8 mouse cellular contexts compared by ENCODE assay signal in the genomic region with DNA sequence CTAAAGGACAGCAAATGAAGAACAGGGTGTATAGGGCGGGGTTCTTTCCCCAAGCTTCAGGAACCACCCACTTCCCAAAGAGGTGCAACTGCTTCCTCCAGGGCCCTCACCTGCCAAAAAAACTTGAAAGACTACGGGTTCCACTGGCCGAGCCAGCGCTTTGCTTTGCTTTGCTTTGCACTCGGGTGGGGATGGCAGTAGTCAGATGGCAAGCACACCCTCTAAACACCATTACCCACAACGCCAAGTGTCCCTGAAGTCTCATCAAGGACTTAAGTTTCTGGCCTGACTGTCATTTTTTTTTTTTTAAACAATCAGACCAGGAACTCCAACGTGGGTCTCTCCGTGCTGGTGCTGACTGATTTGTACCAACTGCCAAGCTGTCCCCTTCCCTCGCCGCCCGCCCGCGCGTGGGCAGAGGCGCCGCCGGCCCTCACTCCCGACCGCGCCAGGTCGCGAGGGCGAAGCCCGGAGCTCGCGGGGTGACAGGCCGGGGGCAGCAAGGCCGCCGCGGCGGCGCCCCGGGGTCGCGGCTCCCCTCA. TPM values are rescaled to one million over a fixed set of nuclear protein-coding genes. Genes with fewer than 3 reads are reported as not detected.
DNase-seq lines count a peak whose midpoint lies in the region; ATAC-seq lines count a peak whose summit lies in the region.

No protein-coding gene starts in this region.

- peaks cover 6% of the 10 kb centered on the region; the same call in 1 of the 2 replicates for H3K4me1 ChIP-seq in brown adipose tissue, adult 24 weeks (ENCODE audit: control insufficient read depth, insufficient read depth, insufficient read length, low read length)
- peaks cover 17% of the 10 kb centered on the region for H3K4me1 ChIP-seq in hindbrain, embryonic 14.5 days (replicated peaks; ENCODE audit: control insufficient read depth, insufficient read depth, low read length)
- H3K4me1 ChIP-seq in limb, embryonic 15.5 days: no peaks in the 10 kb centered on the region
- H3K4me1 ChIP-seq in midbrain, embryonic 15.5 days: peaks cover 16% of the 10 kb centered on the region

- H3K36me3 ChIP-seq in hindbrain, embryonic 14.5 days (replicated peaks; ENCODE audit: control insufficient read depth, insufficient read depth): no peaks in the 10 kb centered on the region
- no peaks in the 10 kb centered on the region for H3K36me3 ChIP-seq in limb, embryonic 15.5 days
- H3K36me3 ChIP-seq in midbrain, embryonic 15.5 days (replicated peaks): no peaks in the 10 kb centered on the region

- DNase-seq in ovary, postnatal 14 days (ENCODE audit: low spot score): peak; percentile 15
- no peak for DNase-seq in ovary, postnatal 10 days (ENCODE audit: low spot score)
- DNase-seq in gastrocnemius, adult 18-20 months (ENCODE audit: low spot score): peak; percentile 49
- DNase-seq in hindbrain, embryonic 14.5 days (ENCODE audit: low spot score): no peak
- peak; percentile 31 for DNase-seq in thymus, postnatal 0 days (ENCODE audit: low spot score)

- H3K27me3 ChIP-seq in hindbrain, embryonic 14.5 days (ENCODE audit: control insufficient read depth, insufficient read depth, low read length): no peaks in the 10 kb centered on the region
- no peaks in the 10 kb centered on the region for H3K27me3 ChIP-seq in limb, embryonic 15.5 days
- no peaks in the 10 kb centered on the region for H3K27me3 ChIP-seq in midbrain, embryonic 15.5 days (replicated peaks)

- peak overlapping the region; percentile 82 for H3K4me2 ChIP-seq in hindbrain, embryonic 14.5 days (replicated peaks)
- peak overlapping the region; percentile 55 for H3K4me2 ChIP-seq in limb, embryonic 15.5 days
- peak overlapping the region; percentile 78 for H3K4me2 ChIP-seq in midbrain, embryonic 15.5 days

- peak overlapping the region; percentile 83 for H3K9ac ChIP-seq in hindbrain, embryonic 14.5 days
- H3K9ac ChIP-seq in limb, embryonic 15.5 days: peak overlapping the region; percentile 88
- peak overlapping the region; percentile 93 for H3K9ac ChIP-seq in midbrain, embryonic 15.5 days

- peak overlapping the region; percentile 94 for H3K27ac ChIP-seq in brown adipose tissue, adult 24 weeks (replicated peaks; ENCODE audit: low read depth, low read length)
- peak overlapping the region; percentile 96 for H3K27ac ChIP-seq in hindbrain, embryonic 14.5 days
- peak overlapping the region; percentile 95 for H3K27ac ChIP-seq in limb, embryonic 15.5 days
- H3K27ac ChIP-seq in midbrain, embryonic 15.5 days: peak overlapping the region; percentile 97

- no peaks in the 10 kb centered on the region for H3K9me3 ChIP-seq in hindbrain, embryonic 14.5 days (ENCODE audit: control insufficient read depth, low read length)
- H3K9me3 ChIP-seq in limb, embryonic 15.5 days: no peaks in the 10 kb centered on the region
- peaks cover 2% of the 10 kb centered on the region; the same call in 1 of the 2 replicates for H3K9me3 ChIP-seq in midbrain, embryonic 15.5 days

- H3K4me3 ChIP-seq in brown adipose tissue, adult 24 weeks (ENCODE audit: insufficient read depth, low read depth, low read length): peak overlapping the region; percentile 98
- peak overlapping the region; percentile 77 for H3K4me3 ChIP-seq in hindbrain, embryonic 14.5 days (replicated peaks; ENCODE audit: low read length)
- H3K4me3 ChIP-seq in limb, embryonic 15.5 days: peak overlapping the region; percentile 96
- H3K4me3 ChIP-seq in midbrain, embryonic 15.5 days: peak overlapping the region; percentile 89

- ATAC-seq in hindbrain, embryonic 14.5 days (ENCODE audit: low FRiP score): no peak; the same call in 1 of the 2 replicates
- ATAC-seq in limb, embryonic 15.5 days (ENCODE audit: insufficient number of reproducible peaks, low FRiP score, low TSS enrichment, low read depth): peak; percentile 11; the same call in 1 of the 2 replicates
- peak; percentile 64 for ATAC-seq in midbrain, embryonic 15.5 days (replicated peaks)

- WGBS in hindbrain, embryonic 14.5 days: under 1% methylated on average over 33 of the region's 35 CpGs
- under 1% methylated on average over 35 of the region's 35 CpGs for WGBS in limb, embryonic 15.5 days
- under 1% methylated on average over 35 of the region's 35 CpGs for WGBS in midbrain, embryonic 15.5 days

RNA-seq across cellular contexts. Expression of a gene that starts 0.8 kb away (rescaled TPM):
- 22.9 and 24.8 TPM in 2 replicates for polyA plus RNA-seq in brown adipose tissue, adult 24 weeks (2012; ENCODE audit: insufficient read depth, insufficient read length, missing spikeins)
- total RNA-seq in gastrocnemius, adult 18-20 months (2021): 10 to 100 TPM; 41.5 to 41.9 TPM
- 36.1 and 36.4 TPM in 2 replicates for polyA plus RNA-seq in hindbrain, embryonic 14.5 days (2014; fragmentation: Nextera tagmentation; extraction: Ambion mirVana)
- polyA plus RNA-seq in limb, embryonic 15.5 days (2015; fragmentation: Nextera tagmentation; extraction: Ambion mirVana): 16.1 and 19.0 TPM in 2 replicates
- 23.7 and 26.7 TPM in 2 replicates for polyA plus RNA-seq in midbrain, embryonic 15.5 days (2015; fragmentation: Nextera tagmentation; extraction: Ambion mirVana)
- polyA plus RNA-seq in thymus, postnatal 0 days (2015; fragmentation: Nextera tagmentation; extraction: Ambion mirVana): 14.4 and 15.7 TPM in 2 replicates

RNA-seq across cellular contexts. Expression of a gene that starts 15.9 kb away (rescaled TPM):
- polyA plus RNA-seq in brown adipose tissue, adult 24 weeks (2012; ENCODE audit: insufficient read depth, insufficient read length, missing spikeins): 15.7 and 16.4 TPM in 2 replicates
- total RNA-seq in gastrocnemius, adult 18-20 months (2021): 10 to 100 TPM; 20.3 to 20.5 TPM
- polyA plus RNA-seq in hindbrain, embryonic 14.5 days (2014; fragmentation: Nextera tagmentation; extraction: Ambion mirVana): 42.0 and 46.8 TPM in 2 replicates
- 43.8 and 45.0 TPM in 2 replicates for polyA plus RNA-seq in limb, embryonic 15.5 days (2015; fragmentation: Nextera tagmentation; extraction: Ambion mirVana)
- polyA plus RNA-seq in midbrain, embryonic 15.5 days (2015; fragmentation: Nextera tagmentation; extraction: Ambion mirVana): 60.8 and 61.7 TPM in 2 replicates
- 24.0 and 28.5 TPM in 2 replicates for polyA plus RNA-seq in thymus, postnatal 0 days (2015; fragmentation: Nextera tagmentation; extraction: Ambion mirVana)

Comparison
In these comparisons a context has a peak if more than half of its experiments do, and no peak if none do; other contexts are left out.
1. DNase-seq: peak in ovary, postnatal 14 days (single experiment), gastrocnemius, adult 18-20 months (single experiment) and thymus, postnatal 0 days (single experiment); none in ovary, postnatal 10 days (single experiment) and hindbrain, embryonic 14.5 days (single experiment).
2. Peak in every context shown above with its lines, with median percentiles within 50 percentile points of each other: H3K27ac ChIP-seq, H3K4me3 ChIP-seq, H3K4me2 ChIP-seq and H3K9ac ChIP-seq.